Mouse (Mus musculus) lung, adult 2 months (tissue): ENCODE data around the gene Trim9.

Experiments used
- CTCF ChIP-seq: fragments of 200-500 bp; IDR thresholded peaks from 2 replicates; pipeline ENCODE4 v1.5.1; 2011; ENCODE audit warnings: mild to moderate bottlenecking, low read length, control low read depth; ENCODE audit not compliant: insufficient read depth
- POLR2A ChIP-seq: fragments of 200-500 bp; IDR thresholded peaks from 2 replicates; pipeline ENCODE4 v1.6.1; 2011; ENCODE audit warnings: low read depth, mild to moderate bottlenecking, control low read depth, low read length, borderline replicate concordance; ENCODE audit errors: extremely low read depth

- no peak for TF ChIP-seq CTCF
- TF ChIP-seq POLR2A = no peak
Observed at GRCm38 (mm10) chr12:70395061-70395460, 47.6 kb upstream of the Trim9 start.
